Mouse (Mus musculus) v-Abl transformed pro-B cells (cell line): ENCODE data around the gene Selenoi.

Experiments
- in situ Hi-C, 2 experiments: fragments of 400-800 bp; cut with MboI; formaldehyde crosslinking; loops; one replicate each; pipeline ENCODE4 v1.15.1; 2025; ENCODE audit not compliant: unreplicated experiment in 2 of 2

Selenoi gene

GRCm38 (mm10) chr5:30287106-30287882 is 54.9 kb downstream of the Selenoi start:
- in situ Hi-C loops = no loop called here
